Comparison of ENCODE assay signal across 25 mouse cellular contexts in genomic region chr10:86318552-86319140, GRCm38 (mm10).
"Had no signal": no experiment of that assay in that cellular context is flagged by ENCODE, and none has a peak within 500 bp of the region (broad histone marks: within the 10 kb centered on the region; RNA-seq: fewer than 3 reads in every experiment).

No protein-coding gene starts in this region.

- ATAC-seq: liver, embryonic 12.5 days had no signal

- DNase-seq: kidney, postnatal 14 days; kidney, postnatal 4 days; layer of hippocampus, postnatal 36 days; liver; lung, adult 18-20 months; lung, postnatal 10 days; lung, postnatal 36 days; right cerebral cortex, adult 18-20 months; right cerebral cortex, postnatal 14 days; right cerebral cortex, postnatal 4 days; thymus, adult 2 months; thymus, postnatal 14 days; thymus, postnatal 4 days had no signal

- H3K4me3 ChIP-seq: left cerebral cortex, adult 2 months; limb, embryonic 10.5 days; limb, embryonic 13.5 days; liver, embryonic 12.5 days; liver, embryonic 15.5 days; lung, embryonic 15.5 days; megakaryocyte, embryonic 14.5 days; midbrain, embryonic 10.5 days; midbrain, embryonic 13.5 days; neural tube, embryonic 12.5 days; neural tube, embryonic 15.5 days had no signal

- H3K27ac ChIP-seq: left cerebral cortex, adult 2 months; limb, embryonic 10.5 days; limb, embryonic 13.5 days; liver, embryonic 12.5 days; liver, embryonic 15.5 days; lung, embryonic 15.5 days; midbrain, embryonic 10.5 days; neural tube, embryonic 12.5 days; neural tube, embryonic 15.5 days; stomach, postnatal 0 days had no signal

- H3K4me1 ChIP-seq: liver, embryonic 12.5 days; liver, embryonic 15.5 days had no signal

- H3K4me2 ChIP-seq: limb, embryonic 13.5 days; liver, embryonic 12.5 days; liver, embryonic 15.5 days; lung, embryonic 15.5 days; midbrain, embryonic 13.5 days; neural tube, embryonic 12.5 days; neural tube, embryonic 15.5 days had no signal

- H3K27me3 ChIP-seq: limb, embryonic 13.5 days; liver, embryonic 12.5 days; liver, embryonic 15.5 days; lung, embryonic 15.5 days; midbrain, embryonic 13.5 days; neural tube, embryonic 12.5 days; neural tube, embryonic 15.5 days had no signal

- H3K9ac ChIP-seq: limb, embryonic 13.5 days; liver, embryonic 12.5 days; liver, embryonic 15.5 days; lung, embryonic 15.5 days; midbrain, embryonic 13.5 days; neural tube, embryonic 12.5 days; neural tube, embryonic 15.5 days had no signal

- H3K9me3 ChIP-seq: limb, embryonic 10.5 days; limb, embryonic 13.5 days; liver, embryonic 12.5 days; liver, embryonic 15.5 days; lung, embryonic 15.5 days; megakaryocyte, embryonic 14.5 days; midbrain, embryonic 10.5 days; midbrain, embryonic 13.5 days; neural tube, embryonic 12.5 days; neural tube, embryonic 15.5 days had no signal

- H3K36me3 ChIP-seq: limb, embryonic 10.5 days; liver, embryonic 12.5 days; liver, embryonic 15.5 days; lung, embryonic 15.5 days; midbrain, embryonic 10.5 days; midbrain, embryonic 13.5 days; neural tube, embryonic 12.5 days; neural tube, embryonic 15.5 days had no signal
